Mouse (Mus musculus): ENCODE results near the gene Eme1.
"Not testable (repeated sequence)": the region's sequence is repeated elsewhere in the genome, so short reads cannot be mapped to it uniquely, and the experiment has no call there.

The Eme1 gene

GRCm38 (mm10) chr11:94653663-94654436, at the start of gene Eme1, which contains the start of gene Mrpl27:
Eme1 (minus strand) TSS chr11:94653964.
Mrpl27 (plus strand) TSS chr11:94653767.
- DNase-seq, result peak; percentile 81

DNA sequence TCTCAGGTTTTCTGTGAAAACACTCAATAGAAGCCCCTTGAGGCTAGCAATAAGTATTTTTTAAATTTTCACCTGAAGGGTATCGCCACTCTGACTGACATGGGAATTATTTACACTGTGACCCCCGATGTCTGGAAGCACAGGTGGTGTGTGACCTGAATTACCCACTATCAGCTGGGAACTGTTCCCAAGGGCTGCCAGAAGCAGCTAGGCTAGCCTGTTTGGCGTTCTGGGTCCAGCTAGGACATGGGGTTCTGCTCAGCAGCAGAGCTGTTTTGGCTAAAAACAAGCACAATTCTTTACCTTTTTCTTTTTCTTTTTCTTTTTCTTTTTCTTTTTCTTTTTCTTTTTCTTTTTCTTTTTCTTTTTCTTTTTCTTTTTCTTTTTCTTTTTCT, 48.4 kb upstream of the Eme1 start:
- peak; percentile 26 for DNase-seq

DNA sequence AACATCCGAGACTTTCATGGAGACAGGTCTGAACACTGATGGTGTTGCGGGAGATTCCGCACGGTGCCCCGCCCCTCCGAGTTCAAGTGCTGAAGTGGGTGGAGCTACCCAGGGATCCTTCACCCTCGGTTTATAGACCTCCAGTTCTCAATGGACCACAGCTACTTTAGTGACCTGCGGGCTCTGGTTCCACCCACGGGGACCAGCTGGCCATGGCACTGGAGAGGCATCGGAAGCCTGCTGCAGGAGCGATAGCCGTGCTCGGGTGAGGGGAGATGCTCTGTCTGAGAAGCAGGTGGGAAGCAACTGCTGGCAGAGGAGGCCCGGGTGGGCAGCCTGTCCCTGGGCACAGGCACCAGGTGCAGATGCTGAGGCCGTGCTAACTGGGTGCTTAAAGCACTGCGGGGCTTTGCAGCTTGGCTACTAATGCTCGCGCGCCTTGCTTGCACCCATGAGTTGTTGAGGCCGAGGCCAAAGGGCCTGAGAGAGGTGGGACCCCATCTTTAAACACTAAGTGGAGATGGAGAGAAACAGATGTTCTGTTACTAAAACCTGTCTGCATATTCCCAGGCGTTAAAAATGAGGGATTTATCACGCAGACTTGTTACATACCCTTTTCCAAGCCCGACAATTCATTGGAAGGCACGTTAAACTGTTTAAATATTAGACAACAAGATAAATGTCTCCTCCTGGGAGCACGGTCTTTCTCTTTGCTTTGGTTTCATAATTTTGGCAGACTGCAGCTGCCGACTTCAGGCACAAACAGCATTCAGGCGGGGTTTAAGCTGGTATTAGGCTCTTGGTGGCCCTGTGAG, 47.8 kb upstream of the Eme1 start:
- DNase-seq, result no peak

GRCm38 (mm10) chr11:94699399-94699798, 45.6 kb upstream of the Eme1 start:
- DNase-seq, result no peak

DNA sequence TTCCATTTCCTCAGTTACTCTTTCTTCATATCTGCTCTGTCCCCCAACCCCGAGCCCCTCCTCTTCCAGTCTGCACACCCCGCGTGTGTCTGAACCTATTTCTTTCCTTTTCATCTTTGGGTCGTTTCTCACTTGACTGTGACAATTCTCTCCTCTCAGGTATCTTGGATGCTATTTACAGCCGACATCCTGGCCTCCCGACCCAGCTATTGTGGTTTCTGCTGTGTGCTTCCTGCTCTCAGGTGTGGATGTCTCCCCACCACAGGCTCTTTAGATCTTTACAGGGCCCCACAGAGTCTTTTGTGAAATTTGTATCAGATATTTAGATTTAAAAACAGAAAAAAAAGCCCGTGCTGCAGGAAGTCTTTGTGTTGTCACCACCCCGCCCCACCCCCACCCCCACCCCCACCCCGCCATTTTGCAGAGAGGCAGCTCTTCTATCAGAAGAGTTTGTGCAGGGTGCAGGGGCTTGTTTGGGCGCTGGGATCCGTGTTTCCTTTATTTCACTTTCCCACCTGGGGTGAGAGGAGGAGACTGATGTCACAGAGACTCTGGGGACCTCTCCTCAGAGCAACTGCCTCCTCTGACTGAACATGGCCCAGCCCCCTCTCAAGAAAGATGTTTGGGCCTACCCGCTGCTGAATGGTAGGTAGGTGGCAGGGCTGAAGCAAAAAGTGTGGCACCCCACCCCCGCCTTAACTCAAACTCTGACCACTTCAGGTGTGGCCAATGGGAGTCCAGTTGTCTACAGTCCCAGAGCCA, 44.1 kb upstream of the Eme1 start:
- DNase-seq, result no peak

GRCm38 (mm10) chr11:94697140-94697539, 43.4 kb upstream of the Eme1 start:
- no peak for DNase-seq

GRCm38 (mm10) chr11:94695508-94695907, 41.7 kb upstream of the Eme1 start:
- no peak for DNase-seq

GRCm38 (mm10) chr11:94692502-94692901, 38.7 kb upstream of the Eme1 start:
- DNase-seq, result not testable (repeated sequence)

DNA sequence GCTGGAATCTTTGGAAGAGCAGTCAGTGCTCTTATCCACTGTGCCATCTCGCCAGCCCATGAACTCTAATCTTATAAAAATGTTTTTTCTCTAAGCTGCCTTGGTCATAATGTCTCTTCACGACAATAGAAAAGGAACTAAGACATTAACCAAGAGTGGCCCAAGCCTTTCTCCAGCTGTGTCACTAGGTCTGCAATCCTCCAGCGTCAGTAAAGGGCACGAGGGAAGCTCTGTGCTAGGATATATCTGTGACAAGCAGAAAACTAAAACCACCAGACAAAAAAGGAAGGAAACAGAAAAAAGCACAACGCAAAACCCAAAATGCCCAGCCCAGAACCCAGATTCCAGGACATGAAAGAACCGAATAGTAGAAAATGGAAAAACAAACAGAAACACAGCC, 33.4 kb upstream of the Eme1 start:
- no peak for DNase-seq

DNA sequence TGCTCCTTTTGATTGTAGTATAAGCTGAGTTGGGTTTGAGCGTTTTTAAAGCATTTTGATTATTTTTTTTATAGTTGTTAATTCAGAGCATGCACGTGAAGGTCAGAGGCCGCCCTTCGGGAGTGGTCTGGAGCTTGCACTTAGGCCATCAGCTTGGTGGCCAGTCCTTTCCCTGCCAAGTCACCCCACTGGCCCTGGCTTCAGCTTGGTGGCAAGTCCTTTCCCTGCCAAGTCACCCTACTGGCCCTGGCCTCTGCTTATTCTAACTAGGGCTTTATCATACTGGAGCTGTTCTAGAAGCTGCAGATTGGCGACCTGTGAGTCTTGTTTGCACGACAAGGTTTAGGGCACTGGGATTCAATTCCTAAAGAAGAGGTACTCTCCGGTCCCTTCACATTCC, 28.7 kb upstream of the Eme1 start:
- no peak for DNase-seq

DNA sequence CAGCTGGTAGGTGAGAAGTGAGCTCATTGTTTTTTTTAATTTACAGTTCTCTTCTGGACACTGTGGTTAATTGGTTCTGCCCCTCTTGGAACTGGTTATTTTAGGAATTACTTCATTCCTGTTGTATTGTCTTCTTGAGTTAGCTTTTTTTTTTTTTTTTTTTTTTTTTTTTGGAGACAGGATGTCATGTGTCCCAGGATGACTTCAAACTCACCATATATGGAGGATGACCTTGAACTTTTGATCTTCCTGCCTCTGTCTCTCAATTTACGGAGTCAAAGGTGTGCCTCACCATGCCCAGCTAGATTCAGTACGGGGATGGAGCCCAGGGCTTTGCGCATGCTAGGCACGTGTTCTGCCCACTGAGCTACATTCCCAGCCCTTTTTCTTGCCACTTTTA, 27.9 kb upstream of the Eme1 start:
- DNase-seq, result no peak

- no peak for DNase-seq
These were observed 26.9 kb upstream of the Eme1 start for GRCm38 (mm10) chr11:94680639-94681038.

DNA sequence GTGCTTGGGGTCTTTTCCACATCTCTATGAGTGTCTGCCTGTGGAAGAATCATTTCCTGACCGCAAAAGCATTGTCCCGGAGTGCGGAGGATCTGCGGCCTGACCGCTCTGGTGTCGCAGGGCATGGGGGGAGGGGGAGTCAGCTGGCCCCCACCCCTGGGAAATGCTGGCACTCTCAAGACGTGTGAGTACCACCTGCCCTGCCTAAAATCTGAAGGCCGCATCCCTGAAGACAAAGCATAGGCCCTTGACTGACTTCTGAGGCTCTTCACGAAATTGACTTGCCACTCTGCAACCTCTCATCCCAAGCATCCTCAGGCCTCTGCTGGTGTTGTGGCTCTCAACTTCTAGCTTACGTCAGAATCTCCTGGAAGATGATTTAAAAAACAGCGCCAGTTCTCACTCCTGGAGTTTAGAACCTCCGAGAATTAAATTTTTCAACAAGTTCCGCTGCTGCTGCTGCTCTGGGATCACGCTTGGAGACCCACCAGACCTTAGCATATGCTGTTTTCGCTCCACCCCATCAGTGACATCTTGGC, 23.9 kb upstream of the Eme1 start:
- no peak for DNase-seq

DNA sequence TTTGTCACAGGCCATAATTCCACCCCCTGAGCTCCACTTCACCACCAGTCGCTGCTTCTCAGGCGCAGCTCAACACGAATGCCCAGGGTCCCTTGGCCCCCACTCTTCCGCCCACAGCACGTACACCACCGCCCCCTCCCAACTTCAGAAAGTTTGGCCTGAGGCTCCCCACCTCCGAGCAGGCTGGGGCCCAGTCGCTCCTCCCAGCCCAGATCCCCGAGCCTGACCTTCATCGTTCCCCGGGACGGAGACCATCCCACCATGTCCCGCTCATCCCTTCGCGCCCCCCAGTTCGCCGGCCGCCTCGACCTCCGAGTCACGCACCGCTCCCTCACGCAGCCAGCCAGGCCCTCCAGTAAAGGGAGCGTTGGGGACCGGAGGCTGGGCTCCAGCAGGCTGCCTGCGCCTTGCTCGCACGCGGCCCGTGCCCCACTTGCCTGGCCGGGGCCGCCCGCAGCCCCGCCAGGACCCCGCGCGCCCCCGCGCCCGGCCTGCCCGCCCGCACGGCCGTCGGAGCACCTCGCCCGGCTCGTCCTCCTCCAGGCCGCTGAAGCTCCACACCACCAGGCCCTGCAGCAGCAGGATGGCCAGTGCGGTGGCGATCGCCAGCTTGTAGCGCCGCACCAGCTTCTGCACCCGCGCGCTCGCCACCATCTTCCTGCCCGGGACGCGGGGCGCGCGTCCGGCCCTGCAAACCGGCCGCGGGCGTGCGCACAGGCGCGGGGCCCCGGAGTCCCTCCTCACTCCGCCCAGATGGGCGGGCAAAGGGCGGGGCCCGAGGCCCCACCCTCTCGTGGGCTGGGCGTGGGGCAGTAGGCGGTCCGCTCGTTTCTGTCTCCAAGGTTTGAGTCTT, 23.2 kb upstream of the Eme1 start, which contains the start of gene Xylt2:
Gene Xylt2 (minus strand): TSS at position 762 of the 853 bp plus-strand sequence.
- peak; percentile 91 for DNase-seq

DNA sequence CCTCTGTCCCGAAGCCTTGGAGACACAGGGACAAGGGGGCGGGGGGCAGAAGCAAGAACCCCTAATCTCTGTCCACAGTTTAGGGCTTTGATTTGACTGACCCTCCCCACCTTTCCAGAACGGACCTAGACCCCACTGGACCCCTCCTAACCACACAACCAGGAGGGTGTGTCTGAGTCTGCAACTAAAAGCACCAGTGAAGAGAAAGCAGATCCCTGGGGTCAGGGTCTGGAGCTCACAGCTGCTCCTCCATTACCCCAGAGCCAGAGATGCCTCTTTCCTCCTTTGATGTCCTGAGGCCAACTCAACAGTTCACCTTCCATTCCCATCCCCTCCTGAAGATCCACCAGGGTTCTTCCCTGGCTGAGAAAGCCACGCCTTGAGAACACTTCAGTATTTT, 22.5 kb upstream of the Eme1 start:
- DNase-seq, result no peak

DNA sequence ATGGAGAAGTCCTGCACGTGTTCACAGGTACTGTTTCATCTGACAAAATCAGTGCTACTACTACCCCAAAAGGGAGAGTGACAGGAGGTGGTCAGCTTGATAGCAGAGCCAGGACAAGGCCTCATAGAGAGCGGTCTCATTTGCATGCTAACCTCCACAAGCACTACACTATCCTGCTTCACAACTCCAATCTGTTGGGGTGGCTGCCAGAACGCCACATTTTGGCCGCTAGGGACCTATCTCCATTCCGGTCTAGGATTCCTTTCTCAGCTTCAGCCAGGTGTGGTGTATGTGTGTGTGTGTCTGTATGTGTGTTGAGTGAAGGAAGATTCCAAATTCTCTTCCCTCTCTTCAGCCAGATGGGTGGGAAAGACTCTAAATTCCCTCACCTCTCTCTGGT, 21.7 kb upstream of the Eme1 start:
- no peak for DNase-seq

- DNase-seq, result no peak
These were observed 21.2 kb upstream of the Eme1 start for GRCm38 (mm10) chr11:94674984-94675383.

GRCm38 (mm10) chr11:94665281-94665680, 11.5 kb upstream of the Eme1 start:
- no peak for DNase-seq

- no peak for DNase-seq
These were observed 7.6 kb upstream of the Eme1 start for GRCm38 (mm10) chr11:94661344-94661743.

- no peak for DNase-seq
These were observed 791 bp downstream of the Eme1 start for GRCm38 (mm10) chr11:94652973-94653372.

DNA sequence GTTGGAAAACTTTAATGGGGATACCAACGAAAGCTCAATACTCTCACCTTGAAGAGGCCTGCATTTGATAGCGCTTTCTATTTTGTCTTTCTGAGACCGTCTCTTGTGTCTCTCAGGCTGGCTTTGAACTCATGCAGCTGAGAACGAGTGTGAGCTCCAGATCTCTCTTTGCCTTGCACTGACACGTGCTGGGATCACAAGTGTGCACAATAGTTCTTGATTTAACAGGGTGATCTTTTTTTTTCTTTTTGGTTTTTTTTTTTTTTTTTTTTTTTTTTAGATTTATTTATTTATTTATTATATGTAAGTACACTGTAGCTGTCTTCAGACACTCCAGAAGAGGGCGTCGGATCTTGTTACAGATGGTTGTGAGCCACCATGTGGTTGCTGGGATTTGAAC, 2.5 kb downstream of the Eme1 start:
- not testable (repeated sequence) for DNase-seq

- DNase-seq, result no peak
These were observed 7.3 kb downstream of the Eme1 start for GRCm38 (mm10) chr11:94646457-94646856.
